In the genomic region with DNA sequence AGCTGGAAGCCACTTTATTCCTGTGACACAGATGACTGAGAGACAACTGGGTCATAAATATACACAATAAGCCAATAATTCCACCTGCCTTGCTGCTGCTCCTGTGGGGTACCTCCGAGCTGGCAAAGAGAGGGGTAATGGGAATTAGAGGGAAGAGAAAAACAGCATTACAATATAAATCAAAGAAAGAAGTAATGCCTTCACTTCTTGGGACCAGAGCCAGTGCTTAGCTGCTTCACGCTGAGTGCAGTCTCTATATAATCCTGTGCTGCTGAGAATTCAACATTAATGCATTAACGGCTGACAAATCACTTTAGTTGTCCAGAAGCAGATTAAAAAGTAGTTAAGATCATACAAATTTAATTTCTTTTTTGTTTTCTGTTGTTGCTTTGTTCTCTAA, we compare ENCODE assay signal across 23 mouse cellular contexts.
DNase-seq lines count a peak whose midpoint lies in the region; ATAC-seq and TF ChIP-seq lines count a peak whose summit lies in the region.
"Had no signal": no experiment of that assay in that cellular context is flagged by ENCODE, and none has a peak within 500 bp of the region (broad histone marks: within the 10 kb centered on the region; RNA-seq: fewer than 3 reads in every experiment).

No protein-coding gene starts in this region.

- no peak for ATAC-seq in forebrain, embryonic 14.5 days
- no peak for ATAC-seq in forebrain, embryonic 16.5 days
- ATAC-seq in hindbrain, postnatal 0 days, result no peak
- ATAC-seq in midbrain, embryonic 14.5 days (ENCODE audit: low FRiP score, low TSS enrichment), result no peak
- ATAC-seq in neural tube, embryonic 13.5 days (ENCODE audit: low read depth), result peak; percentile 53
- ATAC-seq: activated CD4-positive, CD25-positive, alpha-beta regulatory T cell, adult 4 months; forebrain, embryonic 13.5 days had no signal

- no peak overlapping the region for H3K27ac ChIP-seq in forebrain, embryonic 14.5 days (ENCODE audit: low read depth, low read length)
- no peak overlapping the region for H3K27ac ChIP-seq in forebrain, embryonic 16.5 days (ENCODE audit: low read length)
- no peak overlapping the region for H3K27ac ChIP-seq in hindbrain, postnatal 0 days
- H3K27ac ChIP-seq in hindbrain, embryonic 10.5 days, result no peak overlapping the region
- H3K27ac ChIP-seq in midbrain, embryonic 14.5 days (replicated peaks; ENCODE audit: low read depth, low read length), result no peak overlapping the region
- H3K27ac ChIP-seq in midbrain, embryonic 10.5 days (replicated peaks), result no peak overlapping the region
- H3K27ac ChIP-seq in neural tube, embryonic 13.5 days (replicated peaks), result no peak overlapping the region
- H3K27ac ChIP-seq: forebrain, embryonic 10.5 days; forebrain, embryonic 13.5 days; heart, embryonic 15.5 days; hindbrain, embryonic 13.5 days had no signal

- no peak for TF ChIP-seq CTCF in hindbrain, postnatal 0 days (IDR thresholded peaks at IDR 0.05; ENCODE audit: low read depth)

- no peak overlapping the region for H3K4me2 ChIP-seq in forebrain, embryonic 14.5 days (ENCODE audit: low read length)
- no peak overlapping the region for H3K4me2 ChIP-seq in forebrain, embryonic 16.5 days (ENCODE audit: low read length)
- H3K4me2 ChIP-seq in hindbrain, postnatal 0 days (ENCODE audit: low read depth, low read length), result no peak overlapping the region
- H3K4me2 ChIP-seq in midbrain, embryonic 14.5 days (ENCODE audit: low read length), result no peak overlapping the region
- no peak overlapping the region for H3K4me2 ChIP-seq in neural tube, embryonic 13.5 days
- H3K4me2 ChIP-seq: forebrain, embryonic 13.5 days; heart, embryonic 12.5 days; heart, embryonic 15.5 days; hindbrain, embryonic 13.5 days had no signal

- WGBS in forebrain, embryonic 14.5 days, result 45% methylated on average over 3 of the region's 3 CpGs
- WGBS in forebrain, embryonic 16.5 days, result 38% methylated on average over 3 of the region's 3 CpGs
- 43% methylated on average over 3 of the region's 3 CpGs for WGBS in hindbrain, postnatal 0 days
- 81% methylated on average over 3 of the region's 3 CpGs for WGBS in hindbrain, embryonic 10.5 days
- 41% methylated on average over 3 of the region's 3 CpGs for WGBS in midbrain, embryonic 14.5 days
- WGBS in midbrain, embryonic 10.5 days, result 73% methylated on average over 3 of the region's 3 CpGs
- WGBS in neural tube, embryonic 13.5 days, result 29% methylated on average over 3 of the region's 3 CpGs

- H3K9ac ChIP-seq in forebrain, embryonic 14.5 days (ENCODE audit: low read length), result no peak overlapping the region
- no peak overlapping the region for H3K9ac ChIP-seq in forebrain, embryonic 16.5 days (replicated peaks; ENCODE audit: low read depth, low read length)
- no peak overlapping the region for H3K9ac ChIP-seq in hindbrain, postnatal 0 days (replicated peaks; ENCODE audit: low read length)
- no peak overlapping the region for H3K9ac ChIP-seq in midbrain, embryonic 14.5 days (replicated peaks; ENCODE audit: low read length)
- no peak overlapping the region for H3K9ac ChIP-seq in neural tube, embryonic 13.5 days
- H3K9ac ChIP-seq: forebrain, embryonic 13.5 days; heart, embryonic 12.5 days; heart, embryonic 15.5 days; hindbrain, embryonic 13.5 days had no signal

- peak; percentile 28 for DNase-seq in forebrain, embryonic 14.5 days (ENCODE audit: low spot score)
- peak; percentile 40 for DNase-seq in hindbrain, postnatal 0 days (ENCODE audit: low spot score)
- DNase-seq in hindbrain, embryonic 10.5 days (ENCODE audit: low spot score), result no peak
- peak; percentile 27 for DNase-seq in midbrain, embryonic 14.5 days
- no peak for DNase-seq in midbrain, embryonic 10.5 days (ENCODE audit: low spot score)
- DNase-seq in neural tube, embryonic 10.5 days (ENCODE audit: extremely low spot score, low spot score), result no peak
- DNase-seq: adrenal gland, adult 8-10 months; adrenal gland, postnatal 25 days; cerebellum, adult 18-20 months; cerebellum, adult 9-10 months; cerebellum, postnatal 14 days; gastrocnemius, postnatal 25 days; heart, adult 18-20 months; heart, postnatal 10 days; heart, postnatal 36 days had no signal

- H3K9me3 ChIP-seq in forebrain, embryonic 14.5 days (replicated peaks; ENCODE audit: control insufficient read depth, low read length), result no peaks in the 10 kb centered on the region
- no peaks in the 10 kb centered on the region for H3K9me3 ChIP-seq in forebrain, embryonic 16.5 days (ENCODE audit: control insufficient read depth, low read length)
- no peaks in the 10 kb centered on the region for H3K9me3 ChIP-seq in hindbrain, postnatal 0 days (ENCODE audit: low read length)
- H3K9me3 ChIP-seq in hindbrain, embryonic 10.5 days, result no peaks in the 10 kb centered on the region
- H3K9me3 ChIP-seq in midbrain, embryonic 14.5 days (ENCODE audit: control insufficient read depth, low read length), result no peaks in the 10 kb centered on the region
- H3K9me3 ChIP-seq in midbrain, embryonic 10.5 days (replicated peaks), result no peaks in the 10 kb centered on the region
- no peaks in the 10 kb centered on the region for H3K9me3 ChIP-seq in neural tube, embryonic 13.5 days
- H3K9me3 ChIP-seq: forebrain, embryonic 10.5 days; forebrain, embryonic 13.5 days; heart, embryonic 12.5 days; heart, embryonic 15.5 days; hindbrain, embryonic 13.5 days had no signal

- H3K4me3 ChIP-seq in forebrain, embryonic 14.5 days (ENCODE audit: low read depth, low read length), result no peak overlapping the region
- H3K4me3 ChIP-seq in forebrain, embryonic 16.5 days (replicated peaks; ENCODE audit: low read length), result no peak overlapping the region
- H3K4me3 ChIP-seq in hindbrain, postnatal 0 days (ENCODE audit: low read length), result no peak overlapping the region
- H3K4me3 ChIP-seq in hindbrain, embryonic 10.5 days, result no peak overlapping the region
- H3K4me3 ChIP-seq in midbrain, embryonic 14.5 days (replicated peaks; ENCODE audit: low read depth, low read length), result no peak overlapping the region
- no peak overlapping the region for H3K4me3 ChIP-seq in midbrain, embryonic 10.5 days
- H3K4me3 ChIP-seq in neural tube, embryonic 13.5 days, result no peak overlapping the region
- H3K4me3 ChIP-seq: forebrain, embryonic 10.5 days; forebrain, embryonic 13.5 days; heart, embryonic 12.5 days; heart, embryonic 15.5 days; hindbrain, embryonic 13.5 days had no signal

- no peaks in the 10 kb centered on the region for H3K36me3 ChIP-seq in forebrain, embryonic 14.5 days (ENCODE audit: control insufficient read depth, insufficient read depth, low read length)
- no peaks in the 10 kb centered on the region for H3K36me3 ChIP-seq in forebrain, embryonic 16.5 days (ENCODE audit: control insufficient read depth, insufficient read depth)
- no peaks in the 10 kb centered on the region for H3K36me3 ChIP-seq in hindbrain, postnatal 0 days (ENCODE audit: insufficient read depth, low read length)
- H3K36me3 ChIP-seq in hindbrain, embryonic 10.5 days, result no peaks in the 10 kb centered on the region
- no peaks in the 10 kb centered on the region for H3K36me3 ChIP-seq in midbrain, embryonic 14.5 days (ENCODE audit: control insufficient read depth, insufficient read depth, low read length)
- H3K36me3 ChIP-seq in midbrain, embryonic 10.5 days, result no peaks in the 10 kb centered on the region
- H3K36me3 ChIP-seq in neural tube, embryonic 13.5 days, result no peaks in the 10 kb centered on the region
- H3K36me3 ChIP-seq: forebrain, embryonic 10.5 days; heart, embryonic 12.5 days; heart, embryonic 15.5 days; hindbrain, embryonic 13.5 days had no signal

- no peaks in the 10 kb centered on the region for H3K27me3 ChIP-seq in forebrain, embryonic 14.5 days (replicated peaks; ENCODE audit: control insufficient read depth, insufficient read depth, low read length)
- no peaks in the 10 kb centered on the region for H3K27me3 ChIP-seq in forebrain, embryonic 16.5 days (replicated peaks; ENCODE audit: control insufficient read depth, insufficient read depth, low read length)
- H3K27me3 ChIP-seq in hindbrain, postnatal 0 days (ENCODE audit: insufficient read depth, low read length), result no peaks in the 10 kb centered on the region
- H3K27me3 ChIP-seq in hindbrain, embryonic 10.5 days (ENCODE audit: insufficient read depth, poor library complexity, severe bottlenecking), result no peaks in the 10 kb centered on the region
- H3K27me3 ChIP-seq in midbrain, embryonic 14.5 days (ENCODE audit: control insufficient read depth, insufficient read depth, low read length), result no peaks in the 10 kb centered on the region
- H3K27me3 ChIP-seq in midbrain, embryonic 10.5 days (ENCODE audit: low read depth, poor library complexity, severe bottlenecking), result no peaks in the 10 kb centered on the region
- no peaks in the 10 kb centered on the region for H3K27me3 ChIP-seq in neural tube, embryonic 13.5 days
- H3K27me3 ChIP-seq: forebrain, embryonic 13.5 days; heart, embryonic 12.5 days; heart, embryonic 15.5 days; hindbrain, embryonic 13.5 days had no signal

- no peaks in the 10 kb centered on the region for H3K4me1 ChIP-seq in forebrain, embryonic 14.5 days (ENCODE audit: control insufficient read depth, insufficient read depth, low read length)
- H3K4me1 ChIP-seq in forebrain, embryonic 16.5 days (replicated peaks; ENCODE audit: control insufficient read depth, insufficient read depth, low read length), result no peaks in the 10 kb centered on the region
- H3K4me1 ChIP-seq in hindbrain, postnatal 0 days (ENCODE audit: insufficient read depth, low read length), result no peaks in the 10 kb centered on the region
- no peaks in the 10 kb centered on the region for H3K4me1 ChIP-seq in hindbrain, embryonic 10.5 days (replicated peaks)
- no peaks in the 10 kb centered on the region for H3K4me1 ChIP-seq in midbrain, embryonic 14.5 days (ENCODE audit: control insufficient read depth, insufficient read depth, low read length)
- H3K4me1 ChIP-seq in midbrain, embryonic 10.5 days, result no peaks in the 10 kb centered on the region
- H3K4me1 ChIP-seq in neural tube, embryonic 13.5 days (replicated peaks), result peaks cover 3% of the 10 kb centered on the region
- H3K4me1 ChIP-seq: forebrain, embryonic 10.5 days; heart, embryonic 12.5 days; heart, embryonic 15.5 days had no signal

Comparison
In these comparisons a context has a peak if more than half of its experiments do, and no peak if none do; other contexts are left out.
1. DNase-seq: peak in forebrain, embryonic 14.5 days (single experiment), hindbrain, postnatal 0 days (single experiment) and midbrain, embryonic 14.5 days (single experiment); none in hindbrain, embryonic 10.5 days (single experiment), midbrain, embryonic 10.5 days (single experiment) and neural tube, embryonic 10.5 days (single experiment).